Mouse (Mus musculus) E14TG2a.4 (cell line): Measurements from ENCODE around the gene Gm20388.

Source experiments
- CTCF ChIP-seq: conservative IDR thresholded peaks from 2 replicates; pipeline ENCODE4 v1.5.1; 2014; ENCODE audit warnings: low read length
- NANOG ChIP-seq: IDR thresholded peaks from 2 replicates; pipeline ENCODE4 v1.6.1; 2014; ENCODE audit warnings: borderline replicate concordance, low read length, mixed read lengths

GRCm38 (mm10) chr8:121955825-121956500 is 2045.3 kb downstream of the Gm20388 start:
- TF ChIP-seq CTCF, result no peak
- no peak for TF ChIP-seq NANOG
